Mouse (Mus musculus) limb, embryonic 11.5 days (tissue): ENCODE data around the gene Palmd. TPM values are rescaled to one million over a fixed set of nuclear protein-coding genes. Genes with fewer than 3 reads are reported as not detected.

Experiments used
- ATAC-seq: fragments of 200-750 bp; cut with Nextera tagmentation; 2 replicates; pipeline ENCODE4 v1.8.0; 2017; ENCODE audit warnings: low read depth; ENCODE audit not compliant: insufficient number of reproducible peaks, low FRiP score, low TSS enrichment
- DNase-seq: peaks from one replicate; pipeline ENCODE4 v3.0.0-alpha.2; 2015; ENCODE audit warnings: low spot score
- H3K27ac ChIP-seq: fragments of 300-500 bp; sonication (generic); replicated peaks from 2 replicates; pipeline ENCODE4 v1.5.1; 2014; ENCODE audit warnings: low read depth, mild to moderate bottlenecking, low read length
- H3K27me3 ChIP-seq: fragments of 300-500 bp; sonication (generic); 2 replicates; pipeline ENCODE4 v1.6.1; 2014; ENCODE audit warnings: mild to moderate bottlenecking, low read length, mixed read lengths; ENCODE audit not compliant: control insufficient read depth, insufficient read depth
- H3K36me3 ChIP-seq: fragments of 300-500 bp; sonication (generic); 2 replicates; pipeline ENCODE4 v1.6.1; 2014; ENCODE audit warnings: mild to moderate bottlenecking, low read length, moderate library complexity, mixed read lengths; ENCODE audit not compliant: control insufficient read depth, insufficient read depth
- H3K4me1 ChIP-seq: fragments of 300-500 bp; sonication (generic); 2 replicates; pipeline ENCODE4 v1.6.1; 2014; ENCODE audit warnings: low read length, mixed read lengths; ENCODE audit not compliant: control insufficient read depth, insufficient read depth
- H3K4me2 ChIP-seq: fragments of 300-500 bp; sonication (generic); 2 replicates; pipeline ENCODE4 v1.6.1; 2014; ENCODE audit warnings: low read depth, mild to moderate bottlenecking, moderate library complexity; ENCODE audit not compliant: severe bottlenecking
- H3K4me3 ChIP-seq: fragments of 300-500 bp; sonication (generic); 2 replicates; pipeline ENCODE4 v1.5.1; 2014; ENCODE audit warnings: low read depth, low read length
- H3K9ac ChIP-seq: fragments of 300-500 bp; sonication (generic); 2 replicates; pipeline ENCODE4 v1.6.1; 2014; ENCODE audit warnings: mild to moderate bottlenecking, low read length
- H3K9me3 ChIP-seq: fragments of 300-500 bp; sonication (generic); 2 replicates; pipeline ENCODE4 v1.6.1; 2016; ENCODE audit warnings: low read length; ENCODE audit not compliant: control insufficient read depth
- WGBS: fragments of 180-500 bp; shearing (Covaris S2); extraction: QIAGEN DNeasy Blood & Tissue Kit; methylation state at CpG from one replicate; pipeline ENCODE4 v1.1.7; 2014; 5-methylcytosine and 5-hydroxymethylcytosine counted together
- polyA plus RNA-seq: library from polyadenylated mRNA; unstranded; fragments of >200 nt; fragmentation: Nextera tagmentation; extraction: Ambion mirVana; gene quantifications from 2 replicates; pipeline ENCODE4 v1.2.1, GENCODE M21; 2014

Gene Palmd
- polyA plus RNA-seq, 1 experiment from 2014 or later: 2.4 TPM

- DNase-seq (no peak), ATAC-seq (no peak)
- Histone ChIP-seq H3K4me3 (no peak overlapping the region), H3K9ac (no peak overlapping the region), H3K4me2 (no peak overlapping the region), H3K4me1 (no peaks in the 10 kb centered on the region), H3K36me3 (no peaks in the 10 kb centered on the region), H3K27ac (no peak overlapping the region), H3K9me3 (no peaks in the 10 kb centered on the region), H3K27me3 (no peaks in the 10 kb centered on the region)
- WGBS: 86% methylated on average over 3 of the region's 3 CpGs
These were observed 19.4 kb upstream of the Palmd start for GRCm38 (mm10) chr3:116988221-116988620.

- Histone ChIP-seq H3K9me3 (no peaks in the 10 kb centered on the region), H3K27me3 (no peaks in the 10 kb centered on the region), H3K4me2 (no peak overlapping the region), H3K9ac (no peak overlapping the region), H3K4me3 (no peak overlapping the region), H3K4me1 (no peaks in the 10 kb centered on the region), H3K36me3 (no peaks in the 10 kb centered on the region), H3K27ac (no peak overlapping the region)
- 56% methylated on average over 2 of the region's 2 CpGs for WGBS
- DNase-seq: no peak
- ATAC-seq: no peak
These were observed 17.7 kb upstream of the Palmd start for GRCm38 (mm10) chr3:116986451-116986850.

GRCm38 (mm10) chr3:116985741-116986140 is 17.0 kb upstream of the Palmd start:
- H3K27me3 ChIP-seq: no peaks in the 10 kb centered on the region
- H3K9me3 ChIP-seq: no peaks in the 10 kb centered on the region
- H3K4me1 ChIP-seq: no peaks in the 10 kb centered on the region
- WGBS: 85% methylated on average over 1 of the region's 1 CpGs
- no peaks in the 10 kb centered on the region for H3K36me3 ChIP-seq
- H3K4me3 ChIP-seq: no peak overlapping the region
- H3K9ac ChIP-seq: no peak overlapping the region
- no peak for ATAC-seq
- no peak for DNase-seq
- H3K4me2 ChIP-seq: no peak overlapping the region
- H3K27ac ChIP-seq: no peak overlapping the region

GRCm38 (mm10) chr3:116985042-116985455 is 16.3 kb upstream of the Palmd start:
- DNase-seq (no peak), ATAC-seq (no peak)
- H3K27ac ChIP-seq: no peak overlapping the region
- no peak overlapping the region for H3K9ac ChIP-seq
- H3K9me3 ChIP-seq: no peaks in the 10 kb centered on the region
- H3K4me2 ChIP-seq: no peak overlapping the region
- WGBS: 75% methylated on average over 1 of the region's 1 CpGs
- no peaks in the 10 kb centered on the region for H3K4me1 ChIP-seq
- no peak overlapping the region for H3K4me3 ChIP-seq
- H3K27me3 ChIP-seq: no peaks in the 10 kb centered on the region
- H3K36me3 ChIP-seq: no peaks in the 10 kb centered on the region

- Histone ChIP-seq H3K9ac (no peak overlapping the region), H3K4me1 (no peaks in the 10 kb centered on the region), H3K4me3 (no peak overlapping the region), H3K4me2 (no peak overlapping the region), H3K36me3 (no peaks in the 10 kb centered on the region), H3K27me3 (no peaks in the 10 kb centered on the region), H3K9me3 (no peaks in the 10 kb centered on the region), H3K27ac (no peak overlapping the region)
- 86% methylated on average over 9 of the region's 9 CpGs for WGBS
- ATAC-seq (no peak), DNase-seq (no peak)
These were observed 13.2 kb upstream of the Palmd start for GRCm38 (mm10) chr3:116981811-116982575.

GRCm38 (mm10) chr3:116969786-116970185 is 999 bp upstream of the Palmd start:
- WGBS: 79% methylated on average over 5 of the region's 5 CpGs
- H3K4me3 ChIP-seq: no peak overlapping the region
- no peak overlapping the region for H3K9ac ChIP-seq
- H3K27me3 ChIP-seq: no peaks in the 10 kb centered on the region
- H3K27ac ChIP-seq: no peak overlapping the region
- H3K9me3 ChIP-seq: no peaks in the 10 kb centered on the region
- no peaks in the 10 kb centered on the region for H3K36me3 ChIP-seq
- ATAC-seq (no peak), DNase-seq (no peak)
- H3K4me2 ChIP-seq: no peak overlapping the region
- no peaks in the 10 kb centered on the region for H3K4me1 ChIP-seq

- Histone ChIP-seq H3K9ac (no peak overlapping the region; the same call in 1 of the 2 replicates), H3K4me3 (peak overlapping the region; percentile 24), H3K36me3 (no peaks in the 10 kb centered on the region), H3K4me1 (no peaks in the 10 kb centered on the region), H3K27me3 (no peaks in the 10 kb centered on the region), H3K27ac (no peak overlapping the region), H3K4me2 (peak overlapping the region; percentile 52; the same call in 1 of the 2 replicates), H3K9me3 (no peaks in the 10 kb centered on the region)
- no peak for ATAC-seq
- 39% methylated on average over 4 of the region's 5 CpGs for WGBS
- DNase-seq: no peak
These were observed 216 bp upstream of the Palmd start for GRCm38 (mm10) chr3:116969003-116969402.

- DNase-seq (no peak), ATAC-seq (no peak)
- Histone ChIP-seq H3K4me1 (no peaks in the 10 kb centered on the region), H3K9ac (peak within 1 kb of the TSS; percentile 39), H3K4me3 (peak within 1 kb of the TSS; percentile 24), H3K9me3 (no peaks in the 10 kb centered on the region), H3K27me3 (no peaks in the 10 kb centered on the region), H3K4me2 (peak within 1 kb of the TSS; percentile 52), H3K36me3 (no peaks in the 10 kb centered on the region), H3K27ac (no peak within 1 kb of the TSS)
- WGBS: 64% methylated on average over 4 of the region's 4 CpGs
These were observed 820 bp downstream of the Palmd start, which contains the start of gene 4930455H04Rik for GRCm38 (mm10) chr3:116967967-116968366. 4930455H04Rik (plus strand) TSS chr3:116968267.

- 90% methylated on average over 6 of the region's 6 CpGs for WGBS
- DNase-seq (no peak), ATAC-seq (no peak)
- no peaks in the 10 kb centered on the region for H3K36me3 ChIP-seq
- no peaks in the 10 kb centered on the region for H3K9me3 ChIP-seq
- no peaks in the 10 kb centered on the region for H3K4me1 ChIP-seq
- no peaks in the 10 kb centered on the region for H3K27me3 ChIP-seq
- no peak overlapping the region for H3K4me3 ChIP-seq
- no peak overlapping the region for H3K27ac ChIP-seq
- no peak overlapping the region for H3K4me2 ChIP-seq
- no peak overlapping the region for H3K9ac ChIP-seq
These were observed 1.4 kb downstream of the Palmd start for GRCm38 (mm10) chr3:116967436-116967835.
